Mouse (Mus musculus) limb, embryonic 14.5 days (tissue): Measurements from ENCODE around the gene Amy1. TPM values are rescaled to one million over a fixed set of nuclear protein-coding genes. Genes with fewer than 3 reads are reported as not detected.

ENCODE experiments used
- ATAC-seq: fragments of 200-750 bp; cut with Nextera tagmentation; 2 replicates; pipeline ENCODE4 v1.8.0; 2017; ENCODE audit warnings: low read depth, moderate number of reproducible peaks, moderate TSS enrichment; ENCODE audit not compliant: low FRiP score
- DNase-seq: peaks from one replicate; pipeline ENCODE4 v3.0.0-alpha.2; 2015; ENCODE audit warnings: low spot score
- H3K27ac ChIP-seq: fragments of 300-500 bp; sonication (generic); replicated peaks from 2 replicates; pipeline ENCODE4 v1.5.1; 2014; ENCODE audit warnings: low read depth, mild to moderate bottlenecking, low read length, moderate library complexity, mixed read lengths
- H3K27me3 ChIP-seq: fragments of 300-500 bp; sonication (generic); 2 replicates; pipeline ENCODE4 v1.6.1; 2014; ENCODE audit warnings: low read length, mixed read lengths; ENCODE audit not compliant: control insufficient read depth, insufficient read depth
- H3K36me3 ChIP-seq: fragments of 300-500 bp; sonication (generic); 2 replicates; pipeline ENCODE4 v1.6.1; 2014; ENCODE audit warnings: mild to moderate bottlenecking, low read length, moderate library complexity, mixed read lengths; ENCODE audit not compliant: control insufficient read depth, insufficient read depth
- H3K4me1 ChIP-seq: fragments of 300-500 bp; sonication (generic); 2 replicates; pipeline ENCODE4 v1.6.1; 2014; ENCODE audit warnings: antibody characterized with exemption, low read length, mixed read lengths; ENCODE audit not compliant: control insufficient read depth, insufficient read depth
- H3K4me2 ChIP-seq: fragments of 300-500 bp; sonication (generic); replicated peaks from 2 replicates; pipeline ENCODE4 v1.6.1; 2014; ENCODE audit warnings: low read depth, mild to moderate bottlenecking, low read length, moderate library complexity; ENCODE audit not compliant: severe bottlenecking
- H3K4me3 ChIP-seq: fragments of 300-500 bp; sonication (generic); replicated peaks from 2 replicates; pipeline ENCODE4 v1.5.1; 2014; ENCODE audit warnings: low read length
- H3K9ac ChIP-seq: fragments of 300-500 bp; sonication (generic); 2 replicates; pipeline ENCODE4 v1.6.1; 2014; ENCODE audit warnings: mild to moderate bottlenecking, low read depth, low read length, moderate library complexity; ENCODE audit not compliant: severe bottlenecking
- H3K9me3 ChIP-seq: fragments of 300-500 bp; sonication (generic); 2 replicates; pipeline ENCODE4 v1.6.1; 2016; ENCODE audit warnings: low read length; ENCODE audit not compliant: control insufficient read depth
- POLR2A ChIP-seq: fragments of 200-500 bp; IDR thresholded peaks from 2 replicates; pipeline ENCODE4 v1.8.0; 2012; ENCODE audit warnings: inconsistent platforms, mild to moderate bottlenecking, moderate library complexity, borderline replicate concordance; ENCODE audit not compliant: insufficient read depth, insufficient read length; ENCODE audit errors: extremely low read depth
- WGBS: fragments of 180-500 bp; shearing (Covaris S2); extraction: QIAGEN DNeasy Blood & Tissue Kit; methylation state at CpG from one replicate; pipeline ENCODE4 v1.1.7; 2014; 5-methylcytosine and 5-hydroxymethylcytosine counted together
- polyA plus RNA-seq, 2 experiments: library from polyadenylated mRNA; depleted of rRNA in 1 of 2; stranded (reverse) in 1 of 2; unstranded in 1 of 2; fragments of >200 nt; fragmentation: Nextera tagmentation in 1 of 2; extraction: Ambion mirVana in 1 of 2; gene quantifications; 2 replicates each; pipeline versions ENCODE4 v1.2.1 to v1.2.3; 2012 to 2014

Amy1 gene
- polyA plus RNA-seq, 2 experiments = 3.2 to 5.9 TPM

DNA sequence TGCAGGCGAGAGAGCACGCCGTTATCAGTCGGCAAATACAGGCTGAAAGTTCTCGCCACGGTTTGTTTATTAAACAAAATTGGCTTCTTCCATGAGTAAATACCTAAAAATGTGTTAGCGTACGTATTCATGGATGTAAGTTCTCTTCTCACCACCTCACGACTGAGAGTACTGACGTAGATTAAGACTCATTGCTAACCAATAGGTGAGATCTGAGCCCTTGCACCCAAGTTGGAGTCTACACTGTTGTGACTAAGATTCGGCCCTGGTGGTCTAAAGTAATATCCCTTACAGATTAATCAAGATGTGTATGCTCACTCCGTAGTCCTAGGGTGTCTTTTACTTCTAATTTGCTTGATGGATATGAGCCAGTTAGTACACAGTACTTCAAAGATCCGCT, 24.1 kb upstream of the Amy1 start:
- H3K27me3 ChIP-seq = no peaks in the 10 kb centered on the region
- peak; percentile 44 for DNase-seq
- H3K4me2 ChIP-seq = peak overlapping the region; percentile 67
- H3K4me3 ChIP-seq = peak overlapping the region; percentile 71
- 16% methylated on average over 13 of the region's 13 CpGs for WGBS
- H3K4me1 ChIP-seq = peaks cover 5% of the 10 kb centered on the region; the same call in 1 of the 2 replicates
- 0 out of 2 replicates have a peak, but pooled peaks cover 4% of the 10 kb centered on the region for H3K36me3 ChIP-seq
- peak overlapping the region; percentile 99 for H3K27ac ChIP-seq
- H3K9me3 ChIP-seq = no peaks in the 10 kb centered on the region
- no peak for ATAC-seq
- peak overlapping the region; percentile 82 for H3K9ac ChIP-seq
- no peak for TF ChIP-seq POLR2A

DNA sequence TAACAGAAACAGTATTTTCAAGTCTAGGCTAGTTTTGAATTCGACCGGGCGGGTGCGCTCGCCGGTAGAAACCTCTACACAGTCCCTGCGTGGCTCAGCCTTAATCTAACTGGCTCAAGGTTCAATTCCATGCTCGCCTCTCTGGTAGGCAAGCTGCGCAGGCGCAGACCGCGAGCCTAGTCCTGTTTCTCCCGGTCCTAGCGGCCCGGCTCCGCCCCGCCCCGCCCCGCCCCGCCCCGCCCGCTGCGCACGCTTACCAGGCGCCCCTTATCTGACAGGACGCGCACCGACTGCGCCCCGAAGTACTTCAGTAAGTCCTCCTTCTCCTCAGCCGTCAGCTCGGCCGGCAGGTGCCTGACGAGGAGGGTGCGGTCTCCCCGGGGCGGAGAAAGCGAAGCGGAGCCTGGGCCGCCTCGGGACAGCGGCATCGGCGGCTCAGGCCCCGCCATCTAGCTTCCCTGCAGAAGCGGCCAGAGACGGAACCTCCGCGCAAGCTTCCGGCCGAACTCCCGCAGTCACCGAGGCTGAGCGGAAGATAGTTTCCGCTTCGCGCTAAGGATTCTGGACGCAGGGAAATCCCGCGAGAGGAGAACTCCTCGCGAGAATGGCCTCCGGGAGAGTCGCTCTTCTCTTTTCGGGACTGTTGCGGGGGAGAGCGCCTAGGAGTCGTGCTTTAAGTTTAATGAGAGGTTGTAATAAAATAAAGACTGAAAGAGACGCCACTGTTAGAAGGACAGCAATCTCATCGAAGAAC, 23.3 kb upstream of the Amy1 start, which contains the start of gene Rnpc3:
TSS of gene Rnpc3 (minus strand) at position 544 of the 754 bp plus-strand sequence.
- Histone ChIP-seq H3K9ac (peak within 1 kb of the TSS; percentile 82), H3K4me3 (peak within 1 kb of the TSS; percentile 71), H3K4me1 (peaks cover 5% of the 10 kb centered on the region; the same call in 1 of the 2 replicates), H3K27me3 (no peaks in the 10 kb centered on the region), H3K27ac (peak within 1 kb of the TSS; percentile 99), H3K4me2 (peak within 1 kb of the TSS; percentile 67), H3K9me3 (no peaks in the 10 kb centered on the region), H3K36me3 (0 out of 2 replicates have a peak, but pooled peaks cover 6% of the 10 kb centered on the region)
- DNase-seq (peak; percentile 99), ATAC-seq (peak; percentile 98)
- peak; percentile 94; the same call in 1 of the 2 replicates for TF ChIP-seq POLR2A
- WGBS = under 1% methylated on average over 63 of the region's 70 CpGs

- Histone ChIP-seq H3K27me3 (no peaks in the 10 kb centered on the region), H3K9me3 (no peaks in the 10 kb centered on the region), H3K4me3 (no peak overlapping the region), H3K4me2 (no peak overlapping the region), H3K36me3 (no peaks in the 10 kb centered on the region), H3K9ac (no peak overlapping the region), H3K27ac (no peak overlapping the region), H3K4me1 (no peaks in the 10 kb centered on the region)
- ATAC-seq (no peak), DNase-seq (no peak)
- no peak for TF ChIP-seq POLR2A
- 85% methylated on average over 1 of the region's 1 CpGs for WGBS
Observed at GRCm38 (mm10) chr3:113590844-113591243, 15.7 kb downstream of the Amy1 start.

DNA sequence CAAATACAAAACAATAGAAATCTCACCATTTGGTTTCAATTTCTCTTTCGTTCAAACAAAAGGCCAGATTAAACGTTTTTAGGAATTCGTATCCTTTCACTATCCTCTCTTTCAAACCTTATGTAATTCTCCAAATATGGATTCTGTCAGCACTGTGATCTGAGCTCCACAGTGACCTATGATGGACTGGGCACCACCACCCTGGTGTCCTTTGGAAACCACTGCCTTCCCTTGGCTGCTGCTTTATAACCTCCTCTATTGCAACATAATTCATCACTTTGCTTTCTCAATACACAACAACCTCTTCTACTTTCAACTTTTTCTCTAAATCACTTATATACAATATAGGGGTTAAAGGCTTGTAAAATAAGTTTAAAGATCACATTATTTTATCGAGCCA, 31.9 kb downstream of the Amy1 start:
- whole genome bisulfite sequencing = 74% methylated on average over 4 of the region's 4 CpGs
- Histone ChIP-seq H3K9ac (no peak overlapping the region), H3K4me2 (no peak overlapping the region), H3K36me3 (no peaks in the 10 kb centered on the region), H3K4me3 (no peak overlapping the region), H3K27ac (no peak overlapping the region), H3K4me1 (no peaks in the 10 kb centered on the region), H3K27me3 (no peaks in the 10 kb centered on the region), H3K9me3 (no peaks in the 10 kb centered on the region)
- no peak for DNase-seq
- no peak for ATAC-seq
- no peak for TF ChIP-seq POLR2A

GRCm38 (mm10) chr3:113574138-113574537, 32.4 kb downstream of the Amy1 start:
- DNase-seq (no peak), ATAC-seq (no peak)
- TF ChIP-seq POLR2A = no peak
- H3K4me3 ChIP-seq = no peak overlapping the region
- WGBS = 81% methylated on average over 2 of the region's 2 CpGs
- no peak overlapping the region for H3K4me2 ChIP-seq
- no peak overlapping the region for H3K9ac ChIP-seq
- no peaks in the 10 kb centered on the region for H3K27me3 ChIP-seq
- H3K27ac ChIP-seq = no peak overlapping the region
- H3K36me3 ChIP-seq = no peaks in the 10 kb centered on the region
- H3K4me1 ChIP-seq = no peaks in the 10 kb centered on the region
- H3K9me3 ChIP-seq = no peaks in the 10 kb centered on the region
